Mouse (Mus musculus) embryonic facial prominence, embryonic 13.5 days (tissue): Measurements from ENCODE around the gene Map2k6. TPM values are rescaled to one million over a fixed set of nuclear protein-coding genes. Genes with fewer than 3 reads are reported as not detected.

Experiments used
- ATAC-seq: fragments of 200-750 bp; cut with Nextera tagmentation; 2 replicates; pipeline ENCODE4 v1.8.0; 2017; ENCODE audit warnings: low read depth; ENCODE audit not compliant: insufficient number of reproducible peaks, insufficient read depth, low FRiP score, low TSS enrichment
- H3K27ac ChIP-seq: fragments of 300-500 bp; sonication (generic); 2 replicates; pipeline ENCODE4 v1.5.1; 2015; ENCODE audit warnings: moderate library complexity, mild to moderate bottlenecking, inconsistent platforms
- H3K27me3 ChIP-seq: fragments of 300-500 bp; sonication (generic); 2 replicates; pipeline ENCODE4 v1.6.1; 2015; ENCODE audit warnings: mild to moderate bottlenecking, inconsistent platforms
- H3K36me3 ChIP-seq: fragments of 300-500 bp; sonication (generic); 2 replicates; pipeline ENCODE4 v1.6.1; 2015; ENCODE audit warnings: mild to moderate bottlenecking, inconsistent platforms
- H3K4me1 ChIP-seq: fragments of 300-500 bp; sonication (generic); 2 replicates; pipeline ENCODE4 v1.6.1; 2015; ENCODE audit warnings: inconsistent platforms
- H3K4me2 ChIP-seq: fragments of 300-500 bp; sonication (generic); 2 replicates; pipeline ENCODE4 v1.6.1; 2015; ENCODE audit warnings: moderate library complexity, mild to moderate bottlenecking, inconsistent platforms
- H3K4me3 ChIP-seq: fragments of 300-500 bp; sonication (generic); 2 replicates; pipeline ENCODE4 v1.5.1; 2015; ENCODE audit warnings: mild to moderate bottlenecking, inconsistent platforms
- H3K9ac ChIP-seq: fragments of 300-500 bp; sonication (generic); 2 replicates; pipeline ENCODE4 v1.6.1; 2015; ENCODE audit warnings: mild to moderate bottlenecking, inconsistent platforms
- H3K9me3 ChIP-seq: fragments of 300-500 bp; sonication (generic); 2 replicates; pipeline ENCODE4 v1.6.1; 2016; ENCODE audit warnings: inconsistent platforms
- WGBS: fragments of 180-500 bp; shearing (Covaris S2); methylation state at CpG from one replicate; pipeline ENCODE4 v1.1.7; 2015; ENCODE audit warnings: mixed read lengths; 5-methylcytosine and 5-hydroxymethylcytosine counted together
- polyA plus RNA-seq: library from polyadenylated mRNA; unstranded; fragments of >200 nt; fragmentation: Nextera tagmentation; extraction: Ambion mirVana; gene quantifications from 2 replicates; pipeline ENCODE4 v1.2.1, GENCODE M21; 2015

The Map2k6 gene
- polyA plus RNA-seq, 1 experiment from 2014 or later = 38.1 TPM

GRCm38 (mm10) chr11:110409131-110409530 is 10.2 kb downstream of the Map2k6 start:
- ATAC-seq = no peak

GRCm38 (mm10) chr11:110409776-110410175 is 10.9 kb downstream of the Map2k6 start:
- Histone ChIP-seq H3K9me3 (no peaks in the 10 kb centered on the region), H3K27ac (no peak overlapping the region), H3K4me1 (peaks cover 12% of the 10 kb centered on the region; the same call in 1 of the 2 replicates), H3K4me2 (no peak overlapping the region), H3K27me3 (no peaks in the 10 kb centered on the region), H3K36me3 (peaks cover 11% of the 10 kb centered on the region; the same call in 1 of the 2 replicates), H3K4me3 (no peak overlapping the region), H3K9ac (no peak overlapping the region)
- 70% methylated on average over 9 of the region's 9 CpGs for WGBS
- ATAC-seq = no peak

More at GRCm38 (mm10) chr11:110409131-110409530, 10.2 kb downstream of the Map2k6 start:
- Histone ChIP-seq H3K4me1 (peaks cover 12% of the 10 kb centered on the region; the same call in 1 of the 2 replicates), H3K4me2 (no peak overlapping the region), H3K9me3 (no peaks in the 10 kb centered on the region), H3K27ac (no peak overlapping the region), H3K9ac (no peak overlapping the region), H3K27me3 (no peaks in the 10 kb centered on the region), H3K36me3 (peaks cover 11% of the 10 kb centered on the region; the same call in 1 of the 2 replicates), H3K4me3 (no peak overlapping the region)
- 92% methylated on average over 12 of the region's 12 CpGs for WGBS

GRCm38 (mm10) chr11:110411596-110411995 is 12.7 kb downstream of the Map2k6 start:
- H3K4me2 ChIP-seq = no peak overlapping the region
- no peak for ATAC-seq
- no peaks in the 10 kb centered on the region for H3K27me3 ChIP-seq
- 93% methylated on average over 13 of the region's 13 CpGs for WGBS
- H3K4me1 ChIP-seq = peaks cover 12% of the 10 kb centered on the region; the same call in 1 of the 2 replicates
- H3K36me3 ChIP-seq = peaks cover 14% of the 10 kb centered on the region
- H3K9me3 ChIP-seq = no peaks in the 10 kb centered on the region
- no peak overlapping the region for H3K9ac ChIP-seq
- H3K4me3 ChIP-seq = no peak overlapping the region
- H3K27ac ChIP-seq = no peak overlapping the region

GRCm38 (mm10) chr11:110414263-110414662 is 15.3 kb downstream of the Map2k6 start:
- Histone ChIP-seq H3K9ac (no peak overlapping the region), H3K9me3 (no peaks in the 10 kb centered on the region), H3K27me3 (no peaks in the 10 kb centered on the region), H3K4me2 (no peak overlapping the region), H3K4me3 (no peak overlapping the region), H3K36me3 (peaks cover 12% of the 10 kb centered on the region), H3K27ac (no peak overlapping the region), H3K4me1 (peaks cover 12% of the 10 kb centered on the region; the same call in 1 of the 2 replicates)
- 75% methylated on average over 7 of the region's 7 CpGs for WGBS
- ATAC-seq = no peak

GRCm38 (mm10) chr11:110416691-110417090 is 17.8 kb downstream of the Map2k6 start:
- no peak overlapping the region for H3K9ac ChIP-seq
- no peak overlapping the region for H3K4me3 ChIP-seq
- WGBS = 79% methylated on average over 6 of the region's 6 CpGs
- no peak overlapping the region for H3K4me2 ChIP-seq
- H3K36me3 ChIP-seq = peaks cover 7% of the 10 kb centered on the region
- no peaks in the 10 kb centered on the region for H3K27me3 ChIP-seq
- no peak overlapping the region for H3K27ac ChIP-seq
- ATAC-seq = no peak
- no peaks in the 10 kb centered on the region for H3K9me3 ChIP-seq
- H3K4me1 ChIP-seq = peaks cover 14% of the 10 kb centered on the region; the same call in 1 of the 2 replicates

GRCm38 (mm10) chr11:110420463-110420862 is 21.5 kb downstream of the Map2k6 start:
- 96% methylated on average over 7 of the region's 7 CpGs for WGBS
- Histone ChIP-seq H3K4me2 (no peak overlapping the region), H3K4me1 (0 out of 2 replicates have a peak, but pooled peaks cover 8% of the 10 kb centered on the region), H3K9ac (no peak overlapping the region), H3K36me3 (peaks cover 5% of the 10 kb centered on the region), H3K27ac (no peak overlapping the region), H3K4me3 (no peak overlapping the region), H3K27me3 (no peaks in the 10 kb centered on the region), H3K9me3 (no peaks in the 10 kb centered on the region)
- ATAC-seq = no peak

GRCm38 (mm10) chr11:110426572-110427145 is 27.7 kb downstream of the Map2k6 start:
- Histone ChIP-seq H3K9ac (no peak overlapping the region), H3K27me3 (no peaks in the 10 kb centered on the region), H3K4me3 (no peak overlapping the region), H3K4me2 (no peak overlapping the region), H3K27ac (peak overlapping the region; percentile 18; the same call in 1 of the 2 replicates), H3K36me3 (no peaks in the 10 kb centered on the region), H3K4me1 (peaks cover 12% of the 10 kb centered on the region; the same call in 1 of the 2 replicates), H3K9me3 (no peaks in the 10 kb centered on the region)
- ATAC-seq = no peak
- WGBS = 80% methylated on average over 6 of the region's 6 CpGs

GRCm38 (mm10) chr11:110427159-110427561 is 28.2 kb downstream of the Map2k6 start:
- H3K4me2 ChIP-seq = no peak overlapping the region
- H3K9ac ChIP-seq = no peak overlapping the region
- peak overlapping the region; percentile 18; the same call in 1 of the 2 replicates for H3K27ac ChIP-seq
- no peaks in the 10 kb centered on the region for H3K9me3 ChIP-seq
- 55% methylated on average over 11 of the region's 11 CpGs for WGBS
- H3K4me3 ChIP-seq = no peak overlapping the region
- no peaks in the 10 kb centered on the region for H3K27me3 ChIP-seq
- no peaks in the 10 kb centered on the region for H3K36me3 ChIP-seq
- ATAC-seq = no peak
- peaks cover 12% of the 10 kb centered on the region; the same call in 1 of the 2 replicates for H3K4me1 ChIP-seq

- Histone ChIP-seq H3K9me3 (no peaks in the 10 kb centered on the region), H3K4me2 (no peak overlapping the region), H3K9ac (no peak overlapping the region), H3K4me1 (peaks cover 12% of the 10 kb centered on the region; the same call in 1 of the 2 replicates), H3K27ac (no peak overlapping the region), H3K36me3 (no peaks in the 10 kb centered on the region), H3K27me3 (no peaks in the 10 kb centered on the region), H3K4me3 (no peak overlapping the region)
- 83% methylated on average over 6 of the region's 6 CpGs for WGBS
- no peak for ATAC-seq
These were observed 30.1 kb downstream of the Map2k6 start for GRCm38 (mm10) chr11:110428999-110429398.

- Histone ChIP-seq H3K27me3 (no peaks in the 10 kb centered on the region), H3K9me3 (no peaks in the 10 kb centered on the region), H3K4me3 (no peak overlapping the region), H3K27ac (no peak overlapping the region), H3K4me2 (no peak overlapping the region), H3K36me3 (peaks cover 5% of the 10 kb centered on the region), H3K4me1 (peaks cover 12% of the 10 kb centered on the region; the same call in 1 of the 2 replicates), H3K9ac (no peak overlapping the region)
- ATAC-seq = no peak
- 68% methylated on average over 3 of the region's 3 CpGs for WGBS
These were observed 31.0 kb downstream of the Map2k6 start for GRCm38 (mm10) chr11:110429837-110430418.

GRCm38 (mm10) chr11:110435839-110436556 is 37.1 kb downstream of the Map2k6 start:
- H3K4me1 ChIP-seq = 0 out of 2 replicates have a peak, but pooled peaks cover 10% of the 10 kb centered on the region
- no peak for ATAC-seq
- H3K27ac ChIP-seq = no peak overlapping the region
- no peak overlapping the region for H3K4me2 ChIP-seq
- 55% methylated on average over 8 of the region's 8 CpGs for WGBS
- peaks cover 21% of the 10 kb centered on the region for H3K36me3 ChIP-seq
- no peak overlapping the region for H3K9ac ChIP-seq
- no peaks in the 10 kb centered on the region for H3K9me3 ChIP-seq
- no peaks in the 10 kb centered on the region for H3K27me3 ChIP-seq
- H3K4me3 ChIP-seq = no peak overlapping the region
